Mouse (Mus musculus) heart, embryonic 11.5 days (tissue): Measurements from ENCODE around the gene Rasgrp3. TPM values are rescaled to one million over a fixed set of nuclear protein-coding genes. Genes with fewer than 3 reads are reported as not detected.
"Not testable (repeated sequence)": the region's sequence is repeated elsewhere in the genome, so short reads cannot be mapped to it uniquely, and the experiment has no call there.

ENCODE experiments used
- ATAC-seq: fragments of 200-750 bp; cut with Nextera tagmentation; replicated peaks from 2 replicates; pipeline ENCODE4 v1.8.0; 2017; ENCODE audit warnings: moderate library complexity; ENCODE audit not compliant: insufficient number of reproducible peaks, low FRiP score, low TSS enrichment
- H3K27ac ChIP-seq: fragments of 300-500 bp; sonication (generic); 2 replicates; pipeline ENCODE4 v1.5.1; 2014; ENCODE audit warnings: mild to moderate bottlenecking, low read depth, low read length
- H3K27me3 ChIP-seq: fragments of 300-500 bp; sonication (generic); 2 replicates; pipeline ENCODE4 v1.6.1; 2014; ENCODE audit warnings: mild to moderate bottlenecking, low read length, mixed read lengths; ENCODE audit not compliant: control insufficient read depth, insufficient read depth
- H3K36me3 ChIP-seq: fragments of 300-500 bp; sonication (generic); 2 replicates; pipeline ENCODE4 v1.6.1; 2014; ENCODE audit warnings: mild to moderate bottlenecking, low read length, moderate library complexity, mixed read lengths; ENCODE audit not compliant: control insufficient read depth, insufficient read depth
- H3K4me1 ChIP-seq: fragments of 300-500 bp; sonication (generic); 2 replicates; pipeline ENCODE4 v1.6.1; 2014; ENCODE audit warnings: low read length; ENCODE audit not compliant: control insufficient read depth, insufficient read depth
- H3K4me2 ChIP-seq: fragments of 300-500 bp; sonication (generic); 2 replicates; pipeline ENCODE4 v1.6.1; 2014; ENCODE audit warnings: mild to moderate bottlenecking, moderate library complexity
- H3K4me3 ChIP-seq: fragments of 300-500 bp; sonication (generic); 2 replicates; pipeline ENCODE4 v1.5.1; 2014; ENCODE audit warnings: low read depth, low read length
- H3K9ac ChIP-seq: fragments of 300-500 bp; sonication (generic); 2 replicates; pipeline ENCODE4 v1.6.1; 2014; ENCODE audit warnings: mild to moderate bottlenecking, low read depth, low read length, moderate library complexity
- H3K9me3 ChIP-seq: fragments of 300-500 bp; sonication (generic); replicated peaks from 2 replicates; pipeline ENCODE4 v1.6.1; 2016; ENCODE audit warnings: low read length; ENCODE audit not compliant: control insufficient read depth
- WGBS: fragments of 180-500 bp; shearing (Covaris S2); extraction: QIAGEN DNeasy Blood & Tissue Kit; methylation state at CpG from one replicate; pipeline ENCODE4 v1.1.7; 2014; ENCODE audit not compliant: insufficient replicate concordance; 5-methylcytosine and 5-hydroxymethylcytosine counted together
- polyA plus RNA-seq: library from polyadenylated mRNA; unstranded; fragments of >200 nt; fragmentation: Nextera tagmentation; extraction: Ambion mirVana; gene quantifications from 2 replicates; pipeline ENCODE4 v1.2.1, GENCODE M21; 2014

Gene Rasgrp3
- polyA plus RNA-seq, 1 experiment from 2014 or later: 18.3 TPM

DNA sequence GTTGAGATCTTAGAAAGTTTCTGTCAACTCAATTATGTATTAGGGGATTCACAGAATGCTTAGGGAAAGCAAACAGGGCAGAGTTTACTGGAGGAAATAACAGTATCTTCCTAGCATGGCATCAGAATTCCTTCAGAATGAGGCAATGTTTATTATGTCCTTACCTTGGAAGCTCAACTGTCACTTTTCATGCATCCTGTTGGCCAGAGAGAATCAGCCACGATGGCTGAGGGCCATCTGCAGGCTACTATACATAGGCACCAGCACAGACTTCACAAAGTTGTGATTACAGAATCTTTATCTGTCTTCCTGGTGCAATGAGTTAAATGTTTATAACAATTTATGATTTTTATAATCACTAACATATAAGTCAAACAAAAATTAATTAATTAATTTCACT is 13.3 kb downstream of the Rasgrp3 start:
- no peaks in the 10 kb centered on the region for H3K4me1 ChIP-seq
- H3K36me3 ChIP-seq: no peaks in the 10 kb centered on the region
- H3K9ac ChIP-seq: no peak overlapping the region
- no peak overlapping the region for H3K27ac ChIP-seq
- H3K27me3 ChIP-seq: no peaks in the 10 kb centered on the region
- H3K9me3 ChIP-seq: no peaks in the 10 kb centered on the region
- 47% methylated on average over 1 of the region's 1 CpGs for WGBS
- H3K4me3 ChIP-seq: no peak overlapping the region
- H3K4me2 ChIP-seq: no peak overlapping the region
- no peak for ATAC-seq

- no peak overlapping the region for H3K27ac ChIP-seq
- no peak for ATAC-seq
Observed at GRCm38 (mm10) chr17:75452313-75452712, 16.6 kb downstream of the Rasgrp3 start.

DNA sequence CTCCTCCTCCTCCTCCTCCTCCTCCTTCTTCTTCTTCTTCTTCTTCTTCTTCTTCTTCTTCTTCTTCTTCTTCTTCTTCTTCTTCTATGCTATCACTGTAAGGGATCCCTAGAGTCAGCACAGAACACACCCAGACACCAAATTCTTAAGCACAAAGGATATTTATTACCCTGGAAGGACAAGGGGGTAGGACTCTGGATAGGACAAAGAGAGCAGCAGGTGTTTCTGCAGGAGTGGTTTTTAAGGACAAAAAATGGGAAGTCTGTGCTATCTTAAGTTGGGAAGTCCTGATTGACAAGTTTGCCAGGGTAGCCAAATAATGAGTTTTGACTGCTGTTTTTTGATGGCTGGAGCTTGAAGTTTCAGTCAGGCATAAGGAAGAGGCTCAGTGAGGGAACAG is 17.9 kb downstream of the Rasgrp3 start:
- Histone ChIP-seq H3K4me2 (no peak overlapping the region), H3K36me3 (no peaks in the 10 kb centered on the region), H3K27ac (no peak overlapping the region), H3K9ac (no peak overlapping the region), H3K4me3 (no peak overlapping the region), H3K27me3 (no peaks in the 10 kb centered on the region), H3K4me1 (no peaks in the 10 kb centered on the region), H3K9me3 (no peaks in the 10 kb centered on the region)
- no peak for ATAC-seq

More at GRCm38 (mm10) chr17:75452313-75452712, 16.6 kb downstream of the Rasgrp3 start:
- WGBS: 68% methylated on average over 4 of the region's 4 CpGs
- no peak overlapping the region for H3K4me3 ChIP-seq
- H3K36me3 ChIP-seq: no peaks in the 10 kb centered on the region
- H3K4me2 ChIP-seq: no peak overlapping the region
- no peak overlapping the region for H3K9ac ChIP-seq
- no peaks in the 10 kb centered on the region for H3K4me1 ChIP-seq
- H3K9me3 ChIP-seq: no peaks in the 10 kb centered on the region
- H3K27me3 ChIP-seq: no peaks in the 10 kb centered on the region

- H3K36me3 ChIP-seq, H3K4me3 ChIP-seq, H3K4me1 ChIP-seq, H3K27ac ChIP-seq, H3K27me3 ChIP-seq, H3K9ac ChIP-seq, H3K4me2 ChIP-seq, H3K9me3 ChIP-seq, ATAC-seq: not testable (repeated sequence)
- 84% methylated on average over 9 of the region's 9 CpGs for WGBS
Observed at GRCm38 (mm10) chr17:75456096-75456495, 20.4 kb downstream of the Rasgrp3 start.

- H3K4me1 ChIP-seq: peaks cover 12% of the 10 kb centered on the region
- no peaks in the 10 kb centered on the region for H3K9me3 ChIP-seq
- ATAC-seq: no peak
- 88% methylated on average over 6 of the region's 6 CpGs for WGBS
- H3K4me3 ChIP-seq: no peak overlapping the region
- H3K27me3 ChIP-seq: no peaks in the 10 kb centered on the region
- H3K9ac ChIP-seq: no peak overlapping the region
- H3K4me2 ChIP-seq: no peak overlapping the region
- H3K27ac ChIP-seq: no peak overlapping the region
- no peaks in the 10 kb centered on the region for H3K36me3 ChIP-seq
Observed at GRCm38 (mm10) chr17:75460621-75461020, 24.9 kb downstream of the Rasgrp3 start.

DNA sequence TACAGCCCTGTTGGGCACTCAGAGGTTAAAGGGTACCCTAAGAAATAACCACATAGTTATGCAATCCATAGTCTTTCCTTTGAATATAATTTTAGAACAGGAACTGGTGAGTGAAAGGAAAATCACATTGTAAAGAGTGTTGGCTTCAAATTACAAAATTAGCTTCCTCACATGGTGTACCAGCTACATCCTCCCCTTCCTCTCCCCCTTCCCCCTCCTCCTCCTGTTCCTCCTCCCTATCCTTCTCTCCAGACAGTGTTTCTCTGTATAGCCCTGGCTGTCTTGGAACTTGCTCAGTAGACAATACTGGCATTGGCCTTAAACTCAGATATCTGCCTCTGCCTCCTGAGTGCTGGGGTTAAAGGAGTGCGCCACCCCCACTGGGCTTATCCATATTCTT is 26.1 kb downstream of the Rasgrp3 start:
- ATAC-seq: no peak
- 82% methylated on average over 1 of the region's 1 CpGs for WGBS

GRCm38 (mm10) chr17:75463223-75463622 is 27.5 kb downstream of the Rasgrp3 start:
- H3K4me3 ChIP-seq, H3K27me3 ChIP-seq, H3K9me3 ChIP-seq, H3K4me2 ChIP-seq, ATAC-seq, H3K27ac ChIP-seq, H3K9ac ChIP-seq, H3K36me3 ChIP-seq: not testable (repeated sequence)
- 74% methylated on average over 1 of the region's 1 CpGs for WGBS
- H3K4me1 ChIP-seq: peaks cover 16% of the 10 kb centered on the region

More for the DNA sequence above, 26.1 kb downstream of the Rasgrp3 start:
- Histone ChIP-seq H3K9me3 (no peaks in the 10 kb centered on the region), H3K4me1 (peaks cover 16% of the 10 kb centered on the region), H3K4me3 (no peak overlapping the region), H3K9ac (no peak overlapping the region), H3K27me3 (no peaks in the 10 kb centered on the region), H3K36me3 (no peaks in the 10 kb centered on the region), H3K4me2 (no peak overlapping the region), H3K27ac (no peak overlapping the region)

DNA sequence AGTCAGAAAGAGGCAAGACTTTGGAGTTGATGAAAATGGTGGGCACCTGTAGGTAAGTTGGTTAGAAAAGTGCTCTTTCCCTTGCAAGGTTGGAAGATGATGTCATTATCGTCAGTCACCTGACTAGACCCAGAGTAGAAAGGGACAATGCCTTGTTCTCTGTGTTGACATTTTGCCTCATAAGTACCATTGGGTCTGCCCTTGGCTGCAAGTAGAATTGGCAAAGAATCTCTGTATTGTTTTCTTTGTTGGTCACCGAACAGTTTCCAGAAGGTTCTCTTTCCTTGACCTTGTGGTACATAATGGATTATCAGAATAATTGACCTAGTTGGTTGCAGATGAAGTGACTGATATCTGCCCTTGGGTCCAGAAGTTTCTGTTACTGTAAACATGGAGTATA is 27.9 kb downstream of the Rasgrp3 start:
- 71% methylated on average over 2 of the region's 2 CpGs for WGBS
- ATAC-seq: no peak
- no peak overlapping the region for H3K4me3 ChIP-seq

DNA sequence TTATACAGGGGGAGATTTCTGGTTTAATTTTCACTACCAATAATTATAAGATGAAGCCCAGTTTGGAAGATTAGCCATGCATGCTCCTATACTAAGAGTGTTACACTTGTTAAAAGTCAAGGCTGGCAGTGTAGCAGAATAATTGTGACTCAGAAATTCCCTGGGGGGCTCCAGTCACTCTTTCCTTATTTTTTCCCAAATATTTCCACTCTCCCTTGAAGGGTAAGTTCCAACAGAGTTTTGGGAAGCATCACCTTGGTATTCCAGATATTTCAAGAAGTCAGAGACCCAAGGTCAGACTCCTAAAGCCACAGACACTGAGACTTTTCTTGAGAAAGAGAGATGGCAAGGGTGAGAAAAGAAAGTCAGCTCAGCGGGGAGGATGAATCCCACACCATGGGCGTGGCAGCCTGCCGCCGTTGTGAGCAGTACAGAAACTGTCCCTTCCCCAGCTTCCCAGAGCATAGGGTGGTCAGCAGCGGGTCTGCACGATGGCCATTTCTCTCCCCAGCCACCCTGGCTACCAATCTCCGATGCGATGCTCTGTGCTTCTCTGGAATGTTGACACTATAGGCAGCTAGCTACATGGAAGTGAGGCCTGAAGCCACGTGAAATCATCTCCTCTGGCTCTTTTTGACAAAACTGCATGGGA is 28.8 kb downstream of the Rasgrp3 start:
- Histone ChIP-seq H3K9ac (peak overlapping the region; percentile 47; the same call in 1 of the 2 replicates), H3K4me3 (peak overlapping the region; percentile 29), H3K4me2 (peak overlapping the region; percentile 59), H3K27me3 (no peaks in the 10 kb centered on the region), H3K4me1 (peaks cover 16% of the 10 kb centered on the region), H3K9me3 (no peaks in the 10 kb centered on the region), H3K36me3 (no peaks in the 10 kb centered on the region), H3K27ac (no peak overlapping the region; the same call in 1 of the 2 replicates)
- 4% methylated on average over 9 of the region's 9 CpGs for WGBS
- no peak for ATAC-seq

More for the DNA sequence above, 27.9 kb downstream of the Rasgrp3 start:
- no peaks in the 10 kb centered on the region for H3K36me3 ChIP-seq
- no peak overlapping the region for H3K27ac ChIP-seq
- no peaks in the 10 kb centered on the region for H3K27me3 ChIP-seq
- H3K9me3 ChIP-seq: no peaks in the 10 kb centered on the region
- no peak overlapping the region for H3K9ac ChIP-seq
- peaks cover 16% of the 10 kb centered on the region for H3K4me1 ChIP-seq
- no peak overlapping the region for H3K4me2 ChIP-seq
